22 mouse cellular contexts compared by ENCODE assay signal in the genomic region with DNA sequence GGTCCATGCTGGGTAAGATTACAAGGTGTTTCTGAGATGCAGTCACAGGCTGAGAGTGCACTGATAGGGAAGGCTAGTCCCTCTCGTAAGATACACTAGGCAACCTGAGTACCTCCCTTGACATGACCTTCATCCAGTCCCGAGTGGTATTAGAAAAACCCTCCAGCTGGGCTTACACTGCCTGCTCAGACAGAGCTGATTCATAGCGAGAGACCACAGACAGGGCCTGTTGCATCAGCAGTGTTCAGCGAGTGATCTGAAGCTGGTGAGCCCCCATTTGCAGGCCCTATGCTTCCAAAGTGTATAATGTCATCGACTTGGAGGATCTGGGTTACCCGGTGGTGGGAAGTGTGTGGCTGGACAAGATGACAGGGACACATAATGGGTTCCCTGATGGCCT. TPM values are rescaled to one million over a fixed set of nuclear protein-coding genes. Genes with fewer than 3 reads are reported as not detected.
"Had no signal": no experiment of that assay in that cellular context is flagged by ENCODE, and none has a peak within 500 bp of the region (broad histone marks: within the 10 kb centered on the region; RNA-seq: fewer than 3 reads in every experiment).

Gene Tff1 (minus strand): TSS at position 151 of the 400 bp plus-strand sequence.

- DNase-seq: liver, embryonic 13.5 days; liver, postnatal 0 days; lung, adult 2 months; lung, postnatal 10 days; lung, postnatal 4 days; right cerebral cortex, postnatal 14 days; thymus, adult 2 months; thymus, postnatal 25 days; thymus, postnatal 4 days had no signal

- H3K36me3 ChIP-seq: liver, embryonic 13.5 days; liver, embryonic 15.5 days; lung, embryonic 15.5 days; midbrain, embryonic 13.5 days; midbrain, embryonic 15.5 days; neural tube, embryonic 12.5 days had no signal

- H3K27me3 ChIP-seq: liver, embryonic 13.5 days; liver, embryonic 15.5 days; lung, embryonic 15.5 days; midbrain, embryonic 13.5 days; midbrain, embryonic 15.5 days; neural tube, embryonic 12.5 days had no signal

- H3K4me2 ChIP-seq: liver, embryonic 13.5 days; liver, embryonic 15.5 days; lung, embryonic 15.5 days; midbrain, embryonic 11.5 days; midbrain, embryonic 13.5 days; midbrain, embryonic 15.5 days; neural tube, embryonic 12.5 days had no signal

- H3K4me1 ChIP-seq: liver, embryonic 13.5 days; liver, embryonic 15.5 days; lung, embryonic 15.5 days; midbrain, embryonic 13.5 days; midbrain, embryonic 15.5 days; neural tube, embryonic 12.5 days had no signal

- H3K4me3 ChIP-seq: liver, embryonic 13.5 days; liver, embryonic 15.5 days; lung, embryonic 15.5 days; midbrain, embryonic 13.5 days; midbrain, embryonic 15.5 days; neural tube, embryonic 12.5 days had no signal

- H3K9me3 ChIP-seq: liver, embryonic 13.5 days; liver, embryonic 15.5 days; lung, embryonic 15.5 days; midbrain, embryonic 13.5 days; midbrain, embryonic 15.5 days; neural tube, embryonic 12.5 days had no signal

- ATAC-seq: liver, postnatal 0 days; midbrain, embryonic 13.5 days; midbrain, embryonic 15.5 days had no signal

- H3K9ac ChIP-seq: liver, embryonic 13.5 days; liver, embryonic 15.5 days; liver, postnatal 0 days; lung, embryonic 15.5 days; midbrain, embryonic 13.5 days; midbrain, embryonic 15.5 days; neural tube, embryonic 12.5 days had no signal

- H3K27ac ChIP-seq: liver, embryonic 13.5 days; liver, embryonic 15.5 days; lung, embryonic 15.5 days; midbrain, embryonic 13.5 days; midbrain, embryonic 15.5 days; neural tube, embryonic 12.5 days had no signal

RNA-seq across cellular contexts. Expression of gene Tff1, which starts in this region (rescaled TPM):
- total RNA-seq: megakaryocyte, adult 5-6 weeks; midbrain, postnatal 0 days; monocyte, adult 5-6 weeks; neutrophil, adult 5-6 weeks had no signal
- polyA plus RNA-seq: liver, embryonic 13.5 days; liver, embryonic 15.5 days; liver, postnatal 0 days; lung, adult 2 months; lung, embryonic 15.5 days; midbrain, embryonic 11.5 days; midbrain, embryonic 13.5 days; midbrain, embryonic 15.5 days; midbrain, postnatal 0 days; neural tube, embryonic 12.5 days; neural tube, embryonic 14.5 days; spleen, adult 2 months; urinary bladder, adult 2 months had no signal
